Mouse (Mus musculus) CH12.LX (cell line): ENCODE results near the gene Akap7.

Source experiments
- CTCF ChIP-seq, 2 experiments: IDR thresholded peaks in 1 of 2; conservative IDR thresholded peaks in 1 of 2; 2 replicates each; pipeline ENCODE4 v1.5.1; 2011 to 2012; ENCODE audit warnings: low read depth in 2 of 2, low read length in 2 of 2, improper control_type of control experiment in 1 of 2, inconsistent platforms in 1 of 2, mild to moderate bottlenecking in 1 of 2, moderate library complexity in 1 of 2
- E2F4 ChIP-seq: IDR thresholded peaks from 2 replicates; pipeline ENCODE4 v1.6.1; 2011; ENCODE audit warnings: low read depth, low read length, improper control_type of control experiment; ENCODE audit not compliant: insufficient replicate concordance
- IRF4 ChIP-seq: IDR thresholded peaks from 2 replicates; pipeline ENCODE4 v1.6.1; 2014; ENCODE audit warnings: low read depth, mild to moderate bottlenecking, inconsistent platforms, low read length, improper control_type of control experiment
- MAX ChIP-seq: IDR thresholded peaks from 2 replicates; pipeline ENCODE4 v1.6.1; 2011; ENCODE audit warnings: low read length, improper control_type of control experiment
- POLR2A ChIP-seq: IDR thresholded peaks from 2 replicates; pipeline ENCODE4 v1.6.1; 2011; ENCODE audit warnings: low read depth, mild to moderate bottlenecking, improper control_type of control experiment, low read length

GRCm38 (mm10) chr10:25258171-25258570 lies 49.5 kb downstream of the Akap7 start:
- TF ChIP-seq CTCF (conservative IDR thresholded peaks at IDR 0.05 in 1 of 2, IDR thresholded peaks at IDR 0.05 in 1 of 2; ENCODE audit: low read depth in 2 of 2, low read length in 2 of 2) (no peak), POLR2A (no peak), E2F4 (no peak), MAX (no peak), IRF4 (no peak)
